Mouse (Mus musculus) heart, embryonic 15.5 days (tissue): ENCODE measurements at regions not wholly inside any gene's neighbourhood (a gene's known extent, or its start where the extent isn't known, plus 50 kb on each side); places are given as distances from the start of the nearest gene placed in this dataset.

Experiments
- ATAC-seq: fragments of 200-750 bp; cut with Nextera tagmentation; replicated peaks from 2 replicates; pipeline ENCODE4 v1.8.0; 2017; ENCODE audit warnings: low read depth, moderate TSS enrichment; ENCODE audit not compliant: insufficient number of reproducible peaks, insufficient read depth, low FRiP score
- H3K27ac ChIP-seq: fragments of 300-500 bp; sonication (generic); 2 replicates; pipeline ENCODE4 v1.5.1; 2015; ENCODE audit warnings: mild to moderate bottlenecking, inconsistent platforms
- H3K27me3 ChIP-seq: fragments of 300-500 bp; sonication (generic); 2 replicates; pipeline ENCODE4 v1.6.1; 2015; ENCODE audit warnings: inconsistent platforms
- H3K36me3 ChIP-seq: fragments of 300-500 bp; sonication (generic); 2 replicates; pipeline ENCODE4 v1.6.1; 2015; ENCODE audit warnings: mild to moderate bottlenecking, inconsistent platforms
- H3K4me1 ChIP-seq: fragments of 300-500 bp; sonication (generic); replicated peaks from 2 replicates; pipeline ENCODE4 v1.6.1; 2015; ENCODE audit warnings: inconsistent platforms
- H3K4me2 ChIP-seq: fragments of 300-500 bp; sonication (generic); 2 replicates; pipeline ENCODE4 v1.6.1; 2015; ENCODE audit warnings: inconsistent platforms, mild to moderate bottlenecking, moderate library complexity
- H3K4me3 ChIP-seq: fragments of 300-500 bp; sonication (generic); 2 replicates; pipeline ENCODE4 v1.5.1; 2015; ENCODE audit warnings: mild to moderate bottlenecking, inconsistent platforms
- H3K9ac ChIP-seq: fragments of 300-500 bp; sonication (generic); 2 replicates; pipeline ENCODE4 v1.6.1; 2015; ENCODE audit warnings: mild to moderate bottlenecking, inconsistent platforms
- H3K9me3 ChIP-seq: fragments of 300-500 bp; sonication (generic); replicated peaks from 2 replicates; pipeline ENCODE4 v1.6.1; 2016; ENCODE audit warnings: inconsistent platforms
- WGBS: fragments of 180-500 bp; shearing (Covaris S2); methylation state at CpG from one replicate; pipeline ENCODE4 v1.1.7; 2015; ENCODE audit warnings: mixed read lengths; 5-methylcytosine and 5-hydroxymethylcytosine counted together

GRCm38 (mm10) chr16:90666271-90666986, 60.8 kb downstream of the Mis18a start:
- H3K9ac ChIP-seq, result no peak overlapping the region
- WGBS, result 85% methylated on average over 11 of the region's 11 CpGs
- ATAC-seq, result no peak
- H3K27ac ChIP-seq, result no peak overlapping the region
- H3K4me2 ChIP-seq, result no peak overlapping the region
- H3K4me3 ChIP-seq, result no peak overlapping the region
- 0 out of 2 replicates have a peak, but pooled peaks cover 5% of the 10 kb centered on the region for H3K27me3 ChIP-seq
- H3K36me3 ChIP-seq, result no peaks in the 10 kb centered on the region
- no peaks in the 10 kb centered on the region for H3K9me3 ChIP-seq
- H3K4me1 ChIP-seq, result no peaks in the 10 kb centered on the region

GRCm38 (mm10) chr16:90664086-90664485, 63.1 kb downstream of the Mis18a start:
- 0 out of 2 replicates have a peak, but pooled peaks cover 5% of the 10 kb centered on the region for H3K27me3 ChIP-seq
- H3K9me3 ChIP-seq, result no peaks in the 10 kb centered on the region
- no peak overlapping the region for H3K4me3 ChIP-seq
- no peak overlapping the region for H3K27ac ChIP-seq
- WGBS, result 65% methylated on average over 9 of the region's 9 CpGs
- H3K4me2 ChIP-seq, result no peak overlapping the region
- H3K9ac ChIP-seq, result no peak overlapping the region
- no peak for ATAC-seq
- no peaks in the 10 kb centered on the region for H3K36me3 ChIP-seq
- no peaks in the 10 kb centered on the region for H3K4me1 ChIP-seq

GRCm38 (mm10) chr16:90658050-90658449, 69.2 kb downstream of the Mis18a start:
- Histone ChIP-seq H3K27me3 (no peaks in the 10 kb centered on the region), H3K4me2 (no peak overlapping the region), H3K36me3 (no peaks in the 10 kb centered on the region), H3K27ac (no peak overlapping the region), H3K9ac (no peak overlapping the region), H3K4me1 (no peaks in the 10 kb centered on the region), H3K4me3 (no peak overlapping the region), H3K9me3 (no peaks in the 10 kb centered on the region)
- 88% methylated on average over 7 of the region's 7 CpGs for WGBS
- no peak for ATAC-seq

GRCm38 (mm10) chr16:90657027-90657426, 70.2 kb downstream of the Mis18a start:
- no peaks in the 10 kb centered on the region for H3K9me3 ChIP-seq
- no peaks in the 10 kb centered on the region for H3K4me1 ChIP-seq
- no peak overlapping the region for H3K27ac ChIP-seq
- no peak overlapping the region for H3K4me3 ChIP-seq
- H3K27me3 ChIP-seq, result no peaks in the 10 kb centered on the region
- no peaks in the 10 kb centered on the region for H3K36me3 ChIP-seq
- no peak for ATAC-seq
- no peak overlapping the region for H3K4me2 ChIP-seq
- H3K9ac ChIP-seq, result no peak overlapping the region
- WGBS, result 73% methylated on average over 9 of the region's 9 CpGs

- H3K4me1 ChIP-seq, result no peaks in the 10 kb centered on the region
- no peak overlapping the region for H3K4me2 ChIP-seq
- no peak overlapping the region for H3K4me3 ChIP-seq
- no peak overlapping the region for H3K27ac ChIP-seq
- no peaks in the 10 kb centered on the region for H3K9me3 ChIP-seq
- H3K36me3 ChIP-seq, result no peaks in the 10 kb centered on the region
- 73% methylated on average over 16 of the region's 16 CpGs for WGBS
- H3K27me3 ChIP-seq, result no peaks in the 10 kb centered on the region
- no peak overlapping the region for H3K9ac ChIP-seq
- no peak for ATAC-seq
Measured at GRCm38 (mm10) chr16:90656571-90657011, 70.6 kb downstream of the Mis18a start.

- Histone ChIP-seq H3K27me3 (no peaks in the 10 kb centered on the region), H3K9ac (no peak overlapping the region), H3K36me3 (no peaks in the 10 kb centered on the region), H3K9me3 (no peaks in the 10 kb centered on the region), H3K4me1 (no peaks in the 10 kb centered on the region), H3K27ac (no peak overlapping the region), H3K4me3 (no peak overlapping the region), H3K4me2 (no peak overlapping the region)
- ATAC-seq, result no peak
- WGBS, result 88% methylated on average over 5 of the region's 5 CpGs
Measured at GRCm38 (mm10) chr16:90654853-90655252, 72.4 kb downstream of the Mis18a start.

GRCm38 (mm10) chr16:90652821-90653220, 74.4 kb downstream of the Mis18a start:
- no peaks in the 10 kb centered on the region for H3K27me3 ChIP-seq
- H3K9me3 ChIP-seq, result no peaks in the 10 kb centered on the region
- no peak overlapping the region for H3K4me3 ChIP-seq
- 66% methylated on average over 4 of the region's 4 CpGs for WGBS
- no peak overlapping the region for H3K9ac ChIP-seq
- no peaks in the 10 kb centered on the region for H3K36me3 ChIP-seq
- H3K4me1 ChIP-seq, result no peaks in the 10 kb centered on the region
- H3K4me2 ChIP-seq, result no peak overlapping the region
- ATAC-seq, result no peak
- H3K27ac ChIP-seq, result no peak overlapping the region

- no peak for ATAC-seq
- H3K9me3 ChIP-seq, result no peaks in the 10 kb centered on the region
- H3K27ac ChIP-seq, result no peak overlapping the region
- WGBS, result 78% methylated on average over 4 of the region's 4 CpGs
- no peaks in the 10 kb centered on the region for H3K27me3 ChIP-seq
- no peak overlapping the region for H3K4me2 ChIP-seq
- H3K4me3 ChIP-seq, result no peak overlapping the region
- no peak overlapping the region for H3K9ac ChIP-seq
- no peaks in the 10 kb centered on the region for H3K4me1 ChIP-seq
- no peaks in the 10 kb centered on the region for H3K36me3 ChIP-seq
Measured at GRCm38 (mm10) chr16:90648161-90648560, 79.0 kb downstream of the Mis18a start.

- WGBS, result 82% methylated on average over 6 of the region's 6 CpGs
- no peaks in the 10 kb centered on the region for H3K36me3 ChIP-seq
Measured at GRCm38 (mm10) chr16:90642671-90643070, 84.5 kb downstream of the Mis18a start.

GRCm38 (mm10) chr16:90635216-90635615, 92.0 kb downstream of the Mis18a start:
- Histone ChIP-seq H3K27me3 (no peaks in the 10 kb centered on the region), H3K4me1 (peaks cover 3% of the 10 kb centered on the region), H3K4me2 (no peak overlapping the region), H3K9me3 (no peaks in the 10 kb centered on the region), H3K4me3 (no peak overlapping the region), H3K27ac (no peak overlapping the region), H3K36me3 (no peaks in the 10 kb centered on the region), H3K9ac (no peak overlapping the region)
- 39% methylated on average over 12 of the region's 12 CpGs for WGBS
- ATAC-seq, result no peak

More at GRCm38 (mm10) chr16:90642671-90643070, 84.5 kb downstream of the Mis18a start:
- no peak overlapping the region for H3K4me3 ChIP-seq
- no peaks in the 10 kb centered on the region for H3K9me3 ChIP-seq
- H3K27ac ChIP-seq, result no peak overlapping the region
- no peak for ATAC-seq
- H3K9ac ChIP-seq, result no peak overlapping the region
- H3K4me1 ChIP-seq, result no peaks in the 10 kb centered on the region
- no peak overlapping the region for H3K4me2 ChIP-seq
- H3K27me3 ChIP-seq, result no peaks in the 10 kb centered on the region

GRCm38 (mm10) chr16:90629976-90630375, 97.2 kb downstream of the Mis18a start:
- 28% methylated on average over 6 of the region's 6 CpGs for WGBS
- Histone ChIP-seq H3K9ac (no peak overlapping the region), H3K4me3 (no peak overlapping the region), H3K4me1 (peaks cover 29% of the 10 kb centered on the region), H3K9me3 (no peaks in the 10 kb centered on the region), H3K36me3 (no peaks in the 10 kb centered on the region), H3K4me2 (no peak overlapping the region), H3K27me3 (no peaks in the 10 kb centered on the region), H3K27ac (peak overlapping the region; percentile 93)
- ATAC-seq, result no peak
